Mouse (Mus musculus) monocyte, adult 5-6 weeks (primary cell): ENCODE results near the gene Mmgt2. TPM values are rescaled to one million over a fixed set of nuclear protein-coding genes. Genes with fewer than 3 reads are reported as not detected.

ENCODE experiments used
- ATAC-seq: fragments of 153-309, 156-312 bp; replicated peaks from 2 replicates; pipeline ENCODE4 v1.8.0; 2017; ENCODE audit warnings: mild to moderate bottlenecking; ENCODE audit not compliant: low TSS enrichment, insufficient number of reproducible peaks, severe bottlenecking, poor library complexity, low FRiP score
- total RNA-seq: library from RNA; stranded (forward); fragments of 200-1000, 200-491, 200-594 nt; gene quantifications from 3 replicates; pipeline ENCODE4 v1.2.3, GENCODE M21; 2017

The Mmgt2 gene
- total RNA-seq, 1 experiment from 2014 or later = 31.4 TPM

DNA sequence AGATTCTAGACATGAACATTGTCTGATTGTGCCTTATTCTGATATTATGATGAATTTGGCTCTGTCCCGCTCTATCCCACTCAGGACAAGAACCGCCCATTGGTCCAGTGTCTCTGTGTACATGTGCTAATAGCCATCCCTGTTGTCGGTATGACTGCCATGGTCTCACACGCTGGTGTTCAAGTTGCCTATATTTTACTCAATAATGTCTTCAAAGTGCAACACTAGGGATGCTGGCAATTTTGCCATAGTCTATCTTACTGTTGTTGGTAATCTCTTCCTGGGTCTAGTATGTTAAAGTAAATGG is 27.8 kb downstream of the Mmgt2 start:
- ATAC-seq = no peak

DNA sequence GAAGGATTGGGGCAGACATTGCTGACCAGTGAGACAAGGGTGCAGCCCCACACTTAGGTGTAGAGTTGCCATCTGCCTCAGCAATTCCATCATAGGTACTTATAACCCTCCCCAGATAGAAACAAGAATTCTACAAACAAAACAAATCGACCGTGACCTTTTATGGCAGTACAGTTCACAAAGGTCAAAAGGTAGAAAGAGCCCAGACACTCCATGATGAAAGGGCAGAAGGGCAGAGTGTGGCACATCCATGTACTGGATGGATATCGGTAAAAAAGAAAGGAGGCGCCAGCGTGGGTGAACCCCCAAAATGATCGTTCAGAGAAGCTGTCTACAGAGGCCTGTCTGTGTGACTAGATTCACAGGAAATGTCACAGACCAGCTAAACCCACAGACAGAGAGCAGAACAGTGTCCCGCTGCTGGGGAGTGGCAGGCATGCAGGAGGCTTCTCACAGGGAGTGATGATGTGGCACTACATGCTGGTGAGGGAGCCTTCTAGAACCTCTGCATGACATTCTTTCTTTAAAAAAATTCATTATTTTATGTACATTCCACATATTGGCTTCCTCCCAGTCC is 30.4 kb downstream of the Mmgt2 start:
- no peak for ATAC-seq

DNA sequence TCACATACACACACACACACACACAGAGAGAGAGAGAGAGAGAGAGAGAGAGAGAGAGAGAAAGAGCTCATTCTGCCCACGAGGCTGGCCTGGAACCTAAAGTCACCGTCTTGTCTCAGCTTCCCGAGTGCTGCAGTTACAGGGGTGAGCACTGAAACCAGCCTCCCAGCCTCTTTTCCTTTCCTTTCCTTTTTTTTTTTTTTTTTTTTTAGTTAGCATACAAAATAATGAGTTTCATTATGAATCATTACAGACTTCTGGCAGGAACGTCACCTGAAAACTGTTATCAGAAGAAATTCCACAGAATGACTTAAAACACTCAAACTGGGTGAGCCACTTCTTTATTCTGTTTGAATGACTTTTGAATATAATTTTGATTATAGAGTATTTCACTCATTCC is 31.5 kb downstream of the Mmgt2 start:
- no peak for ATAC-seq

DNA sequence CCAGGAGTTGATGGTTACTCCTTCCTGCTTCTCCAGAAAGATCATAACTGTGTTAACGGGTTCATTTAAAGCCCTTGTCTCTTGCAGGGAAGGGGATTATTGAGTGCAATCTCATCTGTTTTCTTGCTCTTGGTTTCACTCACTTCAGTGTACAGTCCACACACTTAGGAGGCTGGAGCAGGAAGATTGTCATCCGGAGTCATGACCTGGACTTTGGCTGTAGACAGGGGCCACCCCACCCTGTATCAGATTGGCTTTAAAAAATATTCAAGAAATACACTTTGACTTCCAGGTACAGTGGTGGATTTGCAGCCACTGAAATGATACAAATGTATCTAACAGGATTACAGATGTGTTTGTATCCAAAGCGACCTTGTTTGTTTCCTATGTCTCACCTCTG is 43.1 kb downstream of the Mmgt2 start:
- ATAC-seq = no peak

DNA sequence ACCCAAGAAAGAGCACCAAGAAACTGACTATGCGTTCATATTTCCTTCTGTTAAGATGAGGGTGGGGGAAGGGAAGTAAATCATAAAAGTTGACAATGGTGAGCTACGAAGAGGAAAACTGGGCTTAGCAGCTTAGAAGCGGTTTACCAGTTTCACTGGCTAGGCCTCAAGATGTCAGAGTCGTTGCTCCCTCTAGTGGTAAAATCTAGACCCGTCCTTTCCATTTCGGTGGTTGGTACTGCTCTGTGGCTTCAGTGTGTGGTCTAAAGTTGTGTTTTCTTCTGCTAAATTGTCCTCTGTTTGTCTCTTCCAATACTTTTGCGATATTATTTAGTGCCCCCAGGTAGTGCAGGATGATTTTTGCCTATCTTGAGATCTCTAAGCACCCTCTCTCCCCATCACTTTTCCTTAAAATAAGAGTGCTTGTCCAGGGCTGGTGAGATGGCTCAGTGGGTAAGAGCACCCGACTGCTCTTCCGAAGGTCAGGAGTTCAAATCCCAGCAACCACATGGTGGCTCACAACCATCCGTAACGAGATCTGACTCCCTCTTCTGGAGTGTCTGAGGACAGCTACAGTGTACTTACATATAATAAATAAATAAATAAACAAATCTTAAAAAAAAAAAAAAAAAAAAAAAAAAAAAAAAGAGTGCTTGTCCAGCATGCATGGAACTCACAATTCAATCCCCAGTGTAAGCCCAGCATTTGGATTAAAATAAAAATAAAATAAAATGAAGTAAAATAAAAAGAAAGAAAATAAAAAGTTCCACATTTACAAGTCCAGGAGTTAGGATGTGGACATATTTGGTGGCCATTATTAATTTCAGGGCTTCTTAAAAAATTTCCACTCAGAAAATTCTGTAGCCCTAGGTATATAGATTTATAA is 45.1 kb downstream of the Mmgt2 start:
- ATAC-seq = peak; percentile 82; the same call in 1 of the 2 replicates

DNA sequence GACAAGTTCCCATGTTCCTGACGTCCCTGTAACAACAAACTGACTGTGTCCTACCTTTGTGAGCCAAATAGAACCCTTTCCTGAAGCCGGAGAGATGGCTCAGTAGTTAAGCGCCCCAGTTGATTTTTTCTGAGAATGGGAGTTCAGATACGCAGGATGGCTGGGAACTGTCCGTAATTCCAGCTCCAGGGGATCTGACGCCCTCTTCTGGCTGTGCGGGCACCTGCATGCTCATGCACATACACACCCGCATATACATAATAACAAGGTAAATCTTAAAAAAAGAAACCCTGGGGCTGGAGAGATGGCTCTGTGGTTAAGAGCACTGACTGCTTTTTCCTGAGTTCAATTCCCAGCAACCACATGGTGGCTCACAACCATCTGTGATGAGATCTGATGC is 46.7 kb downstream of the Mmgt2 start:
- ATAC-seq = no peak

DNA sequence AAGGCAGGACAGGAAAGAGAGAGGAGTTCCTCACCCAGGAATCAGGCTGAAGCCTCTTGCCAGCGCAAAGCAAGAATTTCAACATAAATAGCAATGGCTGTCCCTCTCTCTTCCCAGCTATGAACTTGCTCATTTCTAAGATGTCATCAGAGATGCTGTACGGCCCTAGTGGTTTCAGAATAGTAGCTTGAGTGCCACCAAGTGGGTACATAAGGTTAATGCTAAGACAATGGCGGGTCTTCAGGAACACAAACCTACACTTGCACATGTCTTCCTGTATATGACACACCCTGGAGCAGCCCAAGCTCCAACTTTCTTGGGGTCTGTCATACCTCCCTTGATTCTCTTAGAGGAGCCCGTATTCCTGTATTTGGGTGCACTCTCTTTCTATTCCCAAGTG is 51.3 kb downstream of the Mmgt2 start:
- no peak for ATAC-seq

DNA sequence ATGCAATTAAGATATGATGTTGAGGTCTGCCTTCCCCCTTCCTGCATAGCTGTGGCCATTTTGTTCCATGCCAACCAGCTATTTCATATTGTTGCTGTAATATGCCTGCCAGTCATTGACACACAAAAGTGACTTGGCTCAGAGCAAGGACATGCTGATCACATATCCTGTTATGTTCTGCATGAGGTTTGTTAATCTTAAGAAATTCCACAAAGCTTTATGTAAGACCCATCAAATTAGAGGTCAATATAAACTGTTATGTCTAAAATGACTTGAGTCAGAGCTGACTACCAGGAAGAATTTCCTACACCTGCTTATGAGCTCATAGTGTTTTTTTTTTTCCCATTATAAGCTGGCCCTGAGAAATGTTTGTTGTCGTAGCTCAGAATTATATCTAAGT is 52.8 kb downstream of the Mmgt2 start:
- ATAC-seq = no peak

DNA sequence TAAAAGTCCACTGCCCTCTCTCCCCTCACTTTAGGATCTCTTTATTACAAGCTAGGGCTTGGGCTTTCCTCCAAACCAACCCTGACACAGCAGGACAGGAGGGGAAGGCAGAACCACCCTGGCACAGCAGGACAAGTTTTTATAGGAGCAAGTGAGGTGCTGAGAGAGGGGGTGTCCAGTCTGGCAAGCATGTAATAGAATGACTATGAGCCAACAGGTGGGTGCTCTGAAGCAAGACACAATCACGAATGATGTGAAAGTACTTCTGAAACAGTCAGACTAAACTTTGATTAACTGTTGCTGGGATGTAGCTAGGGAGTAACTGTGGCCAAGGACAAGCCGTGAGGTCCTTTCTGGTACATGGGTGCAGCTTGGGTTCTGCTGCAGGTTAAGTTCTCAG is 57.7 kb downstream of the Mmgt2 start:
- ATAC-seq = no peak

DNA sequence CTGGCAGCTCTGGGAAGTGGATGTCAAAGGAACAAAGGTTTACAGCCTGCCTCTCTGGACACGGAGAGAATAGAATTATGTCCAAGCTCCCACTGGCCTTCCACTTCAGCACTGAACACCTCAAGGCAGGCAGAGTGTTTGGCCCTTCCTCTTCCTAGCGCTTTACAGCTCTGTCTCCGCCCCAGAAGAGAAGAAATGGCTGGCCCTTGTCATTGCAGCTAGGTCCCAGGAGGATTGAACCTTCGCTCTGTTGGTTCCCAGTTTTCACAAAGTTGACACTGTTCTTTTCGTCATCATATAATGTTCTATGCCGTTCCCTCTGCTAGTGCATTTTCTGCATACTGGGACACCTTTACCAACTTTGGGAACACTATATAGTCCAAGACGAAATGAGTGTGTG is 59.8 kb downstream of the Mmgt2 start:
- ATAC-seq = no peak

DNA sequence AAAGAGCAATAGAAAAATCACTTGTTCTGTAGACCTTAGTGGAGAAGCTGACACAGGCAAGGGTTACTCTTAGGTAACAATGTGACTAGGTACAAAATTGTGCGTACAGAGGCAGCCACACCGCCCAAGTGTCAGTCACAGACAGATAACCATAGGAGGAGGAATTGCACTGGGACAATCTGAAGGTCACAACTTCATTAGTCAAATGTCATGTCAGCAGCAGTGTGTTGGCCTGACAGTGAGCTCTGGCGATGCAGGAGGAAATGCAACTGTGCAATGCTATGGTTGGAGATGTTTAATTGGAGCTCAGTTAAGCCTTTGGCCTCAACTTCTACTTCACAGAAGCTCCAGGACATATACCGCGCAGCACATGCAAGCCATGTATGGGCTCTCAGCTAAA is 62.2 kb downstream of the Mmgt2 start:
- ATAC-seq = no peak

Other genes starting within 250 kb of the Mmgt2 start
- 4.1 to 7.1 TPM (median 4.7 TPM) in 3 replicates for gene Pigl, start 190.2 kb upstream of the Mmgt2 start, total RNA-seq
- gene Ncor1, start 190.1 kb upstream of the Mmgt2 start, total RNA-seq = 267 to 440 TPM (median 292 TPM) in 3 replicates
- gene Cenpv, start 109.4 kb upstream of the Mmgt2 start, total RNA-seq = 6.1 to 14.6 TPM in 2 of 3 replicates, not detected in the other
- gene Ubb, start 97.5 kb upstream of the Mmgt2 start, total RNA-seq = 1,289 to 1,782 TPM (median 1,376 TPM) in 3 replicates
- gene Trpv2, start 74.2 kb upstream of the Mmgt2 start, total RNA-seq = 33.3 to 61.4 TPM (median 38.2 TPM) in 3 replicates
- 1.3 to 6.4 TPM (median 4.1 TPM) in 3 replicates for gene Lrrc75a, start 141 bp upstream of the Mmgt2 start, total RNA-seq
- gene Zfp287, start 83.2 kb downstream of the Mmgt2 start, total RNA-seq = 4.4 to 15.7 TPM (median 5.0 TPM) in 3 replicates
- not detected in 3 replicates for gene Gm10428, start 104.4 kb downstream of the Mmgt2 start, total RNA-seq
- 3.0 TPM in 1 of 3 replicates, not detected in the others for gene Zfp286, start 140.8 kb downstream of the Mmgt2 start, total RNA-seq
- 5.9 to 8.1 TPM (median 7.3 TPM) in 3 replicates for gene Trim16, start 171.6 kb downstream of the Mmgt2 start, total RNA-seq
- 0.75 to 2.6 TPM (median 2.5 TPM) in 3 replicates for gene Fbxw10, start 198.4 kb downstream of the Mmgt2 start, total RNA-seq
- gene Tvp23b, start 230.8 kb downstream of the Mmgt2 start, total RNA-seq = 23.5 to 32.7 TPM (median 30.7 TPM) in 3 replicates